Mouse (Mus musculus) megakaryocyte, embryonic 14.5 days (primary cell): ENCODE data around the gene Slc22a14. TPM values are rescaled to one million over a fixed set of nuclear protein-coding genes. Genes with fewer than 3 reads are reported as not detected.
"Not testable (repeated sequence)": the region's sequence is repeated elsewhere in the genome, so short reads cannot be mapped to it uniquely, and the experiment has no call there.

ENCODE experiments used
- H3K27me3 ChIP-seq: replicated peaks from 2 replicates; pipeline ENCODE3; 2012; ENCODE audit warnings: inconsistent platforms
- H3K36me3 ChIP-seq: replicated peaks from 2 replicates; pipeline ENCODE3; 2012; ENCODE audit warnings: low read length, inconsistent platforms, mixed read lengths
- H3K4me1 ChIP-seq: 2 replicates; pipeline ENCODE4 v1.6.1; 2012; ENCODE audit warnings: inconsistent platforms
- H3K4me3 ChIP-seq: replicated peaks from 2 replicates; pipeline ENCODE3; 2012; ENCODE audit warnings: moderate library complexity, mild to moderate bottlenecking, inconsistent platforms
- H3K9me3 ChIP-seq: 2 replicates; pipeline ENCODE4 v1.6.1; 2012; ENCODE audit warnings: inconsistent platforms
- FLI1 ChIP-seq: IDR thresholded peaks from 2 replicates; pipeline ENCODE4 v1.6.1; 2012; ENCODE audit warnings: low read length, inconsistent platforms, mixed read lengths
- GATA1 ChIP-seq: IDR thresholded peaks from 3 replicates; pipeline ENCODE4 v1.6.1; 2012; ENCODE audit warnings: mixed read lengths, low read length, inconsistent platforms, borderline replicate concordance
- polyA plus RNA-seq: library from polyadenylated mRNA; stranded (reverse); fragments of >175 nt; gene quantifications from 2 replicates; pipeline ENCODE4 v1.2.3, GENCODE M21; 2012; ENCODE audit warnings: low replicate concordance; ENCODE audit not compliant: insufficient read depth

Slc22a14 gene
- polyA plus RNA-seq, 1 experiment = not detected

DNA sequence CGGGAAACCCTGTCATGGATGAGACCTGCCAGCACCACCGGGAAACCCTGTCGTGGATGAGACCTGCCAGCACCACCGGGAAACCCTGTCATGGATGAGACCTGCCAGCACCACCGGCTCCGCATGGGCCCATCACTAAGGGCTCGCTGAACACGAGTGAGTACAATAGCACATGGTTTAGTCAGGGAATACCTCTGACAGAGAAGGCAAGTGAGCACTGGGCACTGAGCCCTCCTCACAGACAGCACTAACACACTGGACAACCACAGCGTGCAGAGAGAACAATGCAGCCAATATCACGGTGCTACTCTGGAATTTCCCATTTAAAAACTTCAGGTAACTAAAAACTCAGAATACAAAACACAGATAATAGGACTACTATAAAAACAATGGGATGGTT is 52.3 kb downstream of the Slc22a14 start:
- no peak for TF ChIP-seq GATA1
- TF ChIP-seq FLI1 = no peak
- peaks cover 71% of the 10 kb centered on the region for H3K4me1 ChIP-seq
- peaks cover 23% of the 10 kb centered on the region for H3K36me3 ChIP-seq
- no peaks in the 10 kb centered on the region for H3K9me3 ChIP-seq
- peak overlapping the region; percentile 7 for H3K4me3 ChIP-seq
- H3K27me3 ChIP-seq = no peaks in the 10 kb centered on the region

DNA sequence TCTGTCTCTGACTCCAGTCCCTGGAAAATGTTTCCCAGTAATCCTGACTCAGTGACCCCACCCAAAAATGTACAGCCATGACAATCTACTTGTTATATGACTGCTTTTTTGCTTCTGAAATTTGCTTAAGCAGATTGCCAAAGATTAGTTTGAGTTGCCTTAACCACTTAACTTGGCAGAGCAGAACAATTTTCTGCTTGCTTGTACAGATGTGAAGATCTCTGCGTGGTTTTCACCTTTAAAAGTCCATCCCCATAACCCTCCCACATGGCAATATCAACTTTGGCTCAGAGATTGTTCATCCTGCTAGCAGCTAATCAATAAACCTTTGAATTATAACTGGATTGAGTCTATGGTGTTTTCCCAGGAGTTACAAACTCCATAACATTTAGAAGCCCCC is 56.3 kb downstream of the Slc22a14 start:
- no peaks in the 10 kb centered on the region for H3K9me3 ChIP-seq
- peaks cover 51% of the 10 kb centered on the region for H3K4me1 ChIP-seq
- H3K36me3 ChIP-seq = peaks cover 37% of the 10 kb centered on the region
- no peak overlapping the region for H3K4me3 ChIP-seq
- no peak for TF ChIP-seq GATA1
- TF ChIP-seq FLI1 = no peak
- H3K27me3 ChIP-seq = no peaks in the 10 kb centered on the region

DNA sequence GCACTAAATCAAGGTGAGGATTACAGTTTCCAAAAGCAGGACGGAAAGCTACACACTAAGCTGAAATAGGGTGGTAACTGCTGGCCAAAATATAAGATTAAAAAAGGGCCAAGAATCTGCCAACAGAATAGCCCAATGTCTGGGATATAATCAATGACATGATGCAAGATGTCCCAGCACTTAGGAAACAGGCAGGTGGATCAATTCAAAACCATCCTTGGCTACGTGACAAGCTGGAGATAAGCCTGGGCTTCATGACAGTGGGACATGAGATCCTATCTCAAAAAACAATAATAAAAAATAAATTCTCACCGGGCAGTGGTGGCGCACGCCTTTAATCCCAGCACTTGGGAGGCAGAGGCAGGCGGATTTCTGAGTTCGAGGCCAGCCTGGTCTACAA is 59.5 kb downstream of the Slc22a14 start:
- Histone ChIP-seq H3K27me3 (no peaks in the 10 kb centered on the region), H3K9me3 (no peaks in the 10 kb centered on the region), H3K36me3 (peaks cover 58% of the 10 kb centered on the region), H3K4me1 (peaks cover 27% of the 10 kb centered on the region), H3K4me3 (no peak overlapping the region)
- TF ChIP-seq FLI1 = no peak
- no peak for TF ChIP-seq GATA1

DNA sequence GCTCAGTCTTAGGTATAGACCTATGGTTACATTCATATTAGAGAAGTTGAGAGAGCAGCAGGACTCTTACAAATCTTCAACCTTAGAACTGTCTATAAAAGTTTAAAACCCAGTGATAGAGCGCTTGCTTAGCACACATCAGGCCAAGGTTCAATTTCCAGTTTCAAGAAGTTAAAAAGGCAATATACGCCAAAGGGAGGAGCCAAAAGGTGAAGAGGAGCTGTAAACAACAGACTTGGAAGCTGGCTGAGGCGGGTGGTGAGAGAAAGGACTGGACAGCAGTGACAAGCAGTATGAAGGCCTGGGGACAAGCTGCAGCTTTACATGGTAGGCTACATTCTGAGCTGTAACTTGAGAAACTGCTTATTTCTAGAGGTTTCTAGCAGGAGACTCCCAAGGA is 66.8 kb downstream of the Slc22a14 start:
- TF ChIP-seq GATA1 = no peak

DNA sequence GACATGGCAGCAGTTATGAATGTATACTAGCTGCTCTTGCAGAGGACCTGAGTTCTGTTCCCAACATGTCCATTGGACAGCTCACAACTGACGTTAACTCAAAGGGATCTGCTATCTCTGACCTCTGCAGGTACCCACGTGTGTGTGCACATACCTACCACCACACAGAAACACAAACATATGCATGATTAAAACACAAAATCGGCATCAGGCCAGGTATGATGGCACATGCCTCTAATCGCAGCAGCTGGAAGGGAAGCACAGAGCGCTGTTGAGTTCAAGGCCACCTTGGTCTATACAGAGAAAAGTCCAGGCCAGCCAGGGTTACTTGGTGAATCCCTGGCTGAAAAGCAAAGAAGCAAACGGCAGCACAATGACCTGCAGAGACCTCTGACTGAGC is 67.7 kb downstream of the Slc22a14 start:
- no peaks in the 10 kb centered on the region for H3K27me3 ChIP-seq
- 0 out of 2 replicates have a peak, but pooled peaks cover 13% of the 10 kb centered on the region for H3K4me1 ChIP-seq
- no peak for TF ChIP-seq FLI1
- TF ChIP-seq GATA1 = no peak
- H3K9me3 ChIP-seq = no peaks in the 10 kb centered on the region
- peaks cover 88% of the 10 kb centered on the region for H3K36me3 ChIP-seq
- H3K4me3 ChIP-seq = no peak overlapping the region

More for the DNA sequence above, 66.8 kb downstream of the Slc22a14 start:
- Histone ChIP-seq H3K4me1 (0 out of 2 replicates have a peak, but pooled peaks cover 13% of the 10 kb centered on the region), H3K9me3 (no peaks in the 10 kb centered on the region), H3K4me3 (no peak overlapping the region), H3K36me3 (peaks cover 92% of the 10 kb centered on the region), H3K27me3 (no peaks in the 10 kb centered on the region)

DNA sequence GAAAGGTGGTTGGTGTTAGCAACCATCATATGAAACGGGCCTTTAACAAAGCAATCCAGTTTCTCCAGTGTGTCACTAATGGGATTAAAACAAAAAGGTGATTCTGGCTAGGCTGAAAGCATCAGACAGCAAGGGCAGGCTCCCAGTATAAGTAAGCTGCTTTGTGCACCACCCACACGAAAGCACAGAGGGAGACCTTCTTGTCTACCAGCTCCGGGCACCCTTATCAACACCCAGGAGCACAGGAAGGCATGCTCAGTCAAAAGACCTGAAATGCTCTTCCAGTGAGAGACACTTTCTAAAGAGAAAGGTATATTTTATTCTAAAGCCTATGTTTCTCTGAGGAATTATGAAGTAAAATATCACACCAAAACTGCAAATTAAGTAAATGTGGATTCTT is 74.6 kb downstream of the Slc22a14 start:
- peaks cover 81% of the 10 kb centered on the region for H3K36me3 ChIP-seq
- H3K27me3 ChIP-seq = no peaks in the 10 kb centered on the region
- H3K4me1 ChIP-seq = peaks cover 21% of the 10 kb centered on the region
- no peaks in the 10 kb centered on the region for H3K9me3 ChIP-seq
- TF ChIP-seq FLI1 = no peak
- TF ChIP-seq GATA1 = no peak
- H3K4me3 ChIP-seq = no peak overlapping the region

DNA sequence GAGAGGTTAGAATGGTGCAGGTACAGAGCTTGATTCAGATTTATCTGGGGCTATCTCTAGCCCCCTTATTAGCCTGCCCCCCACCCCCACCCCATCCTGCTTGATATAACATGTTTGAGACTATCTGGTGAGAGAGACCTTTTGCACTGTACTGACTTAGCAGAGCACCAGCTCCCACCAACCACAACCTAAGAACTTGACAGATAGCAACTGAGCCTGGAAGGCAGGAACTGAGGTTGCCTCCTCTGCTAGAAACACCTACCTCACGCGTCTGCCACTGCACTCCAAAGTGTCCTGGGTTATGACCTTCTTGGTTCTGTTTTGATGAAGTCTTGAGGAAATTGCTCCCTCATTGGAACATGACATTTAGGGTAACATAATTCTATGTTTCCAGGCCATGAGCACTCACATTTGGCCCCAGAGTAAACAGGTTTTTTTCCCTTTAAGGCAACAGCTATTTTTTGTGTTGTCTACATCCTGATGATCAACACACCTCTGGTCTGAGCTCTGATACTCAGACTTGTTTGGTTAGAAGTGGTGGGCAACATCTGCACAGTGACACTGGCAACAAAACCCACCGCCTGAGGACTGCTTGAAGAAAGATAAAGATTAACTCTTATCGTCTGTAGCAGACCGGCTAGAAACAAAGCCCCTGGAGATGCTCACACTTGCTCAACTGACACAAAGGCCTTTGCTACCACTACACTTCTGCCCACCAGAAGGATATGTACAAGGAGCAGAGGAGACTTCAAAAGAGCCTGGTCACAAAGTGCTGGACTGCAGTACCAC is 84.3 kb downstream of the Slc22a14 start:
- H3K36me3 ChIP-seq = peaks cover 88% of the 10 kb centered on the region
- no peaks in the 10 kb centered on the region for H3K27me3 ChIP-seq

DNA sequence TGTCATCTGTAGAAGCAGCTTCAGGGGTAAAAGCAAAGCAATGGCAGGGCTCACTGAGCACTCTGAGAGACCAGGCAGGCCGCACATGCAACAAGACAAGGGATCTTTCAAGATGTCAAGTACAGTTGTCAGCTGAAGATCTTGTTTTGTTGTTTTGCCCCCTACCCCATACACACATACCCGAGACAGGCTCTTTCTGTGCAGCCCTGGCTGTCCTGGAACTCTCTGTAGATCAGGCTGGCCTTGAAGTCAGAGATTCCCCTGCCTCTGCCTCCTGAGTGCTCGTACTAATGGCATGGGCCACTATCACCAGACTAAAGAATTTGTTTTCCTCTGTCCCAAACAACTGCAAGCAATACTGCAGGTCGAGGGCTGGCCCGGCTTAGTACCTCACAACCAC is 87.3 kb downstream of the Slc22a14 start:
- TF ChIP-seq FLI1 (no peak), GATA1 (no peak)
- 0 out of 2 replicates have a peak, but pooled peaks cover 6% of the 10 kb centered on the region for H3K4me1 ChIP-seq
- H3K36me3 ChIP-seq = peaks cover 68% of the 10 kb centered on the region
- no peaks in the 10 kb centered on the region for H3K27me3 ChIP-seq
- no peak overlapping the region for H3K4me3 ChIP-seq
- no peaks in the 10 kb centered on the region for H3K9me3 ChIP-seq

More for the DNA sequence above, 84.3 kb downstream of the Slc22a14 start:
- H3K9me3 ChIP-seq = no peaks in the 10 kb centered on the region
- peaks cover 7% of the 10 kb centered on the region; the same call in 1 of the 2 replicates for H3K4me1 ChIP-seq
- no peak overlapping the region for H3K4me3 ChIP-seq
- no peak for TF ChIP-seq FLI1
- TF ChIP-seq GATA1 = no peak

DNA sequence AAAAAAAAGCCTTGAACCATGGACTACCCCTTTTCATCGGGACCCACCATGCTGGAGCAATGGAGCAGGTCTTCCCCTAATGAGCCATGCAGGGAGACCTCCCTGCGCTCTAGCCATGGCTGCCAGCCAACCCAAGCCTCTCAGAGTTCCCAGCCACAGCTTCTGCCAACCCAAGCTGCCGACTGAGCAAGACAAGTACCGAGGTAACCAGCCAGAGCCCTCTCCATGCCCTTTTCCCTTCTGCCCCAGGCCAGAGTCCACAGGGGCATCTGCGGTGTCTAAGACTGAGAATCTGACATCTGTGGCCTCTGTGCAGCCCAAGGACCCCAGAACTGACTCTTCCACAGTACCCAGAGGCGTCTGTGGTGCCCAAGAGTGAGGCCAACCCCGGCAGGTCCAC is 89.0 kb downstream of the Slc22a14 start:
- H3K27me3 ChIP-seq = no peaks in the 10 kb centered on the region
- H3K4me1 ChIP-seq = peaks cover 6% of the 10 kb centered on the region; the same call in 1 of the 2 replicates
- peaks cover 68% of the 10 kb centered on the region for H3K36me3 ChIP-seq
- H3K9me3 ChIP-seq = no peaks in the 10 kb centered on the region
- TF ChIP-seq GATA1 (no peak), FLI1 (no peak)
- H3K4me3 ChIP-seq = no peak overlapping the region

DNA sequence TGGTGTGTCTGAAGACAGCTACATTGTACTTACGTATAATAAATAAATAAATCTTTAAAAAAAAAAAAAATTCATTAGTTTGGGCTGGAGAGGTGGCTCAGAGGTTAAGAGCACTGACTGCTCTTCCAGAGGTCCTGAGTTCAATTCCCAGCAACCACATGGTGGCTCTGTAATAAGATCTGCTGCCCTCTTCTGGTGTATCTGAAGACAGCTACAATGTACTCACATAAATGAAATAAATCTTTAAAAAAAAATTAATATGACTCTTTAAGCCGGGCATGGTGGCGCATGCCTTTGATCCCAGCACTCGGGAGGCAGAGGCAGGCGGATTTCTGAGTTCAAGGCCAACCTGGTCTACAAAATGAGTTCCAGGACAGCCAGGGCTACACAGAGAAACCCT is 90.5 kb downstream of the Slc22a14 start:
- peaks cover 70% of the 10 kb centered on the region for H3K36me3 ChIP-seq

DNA sequence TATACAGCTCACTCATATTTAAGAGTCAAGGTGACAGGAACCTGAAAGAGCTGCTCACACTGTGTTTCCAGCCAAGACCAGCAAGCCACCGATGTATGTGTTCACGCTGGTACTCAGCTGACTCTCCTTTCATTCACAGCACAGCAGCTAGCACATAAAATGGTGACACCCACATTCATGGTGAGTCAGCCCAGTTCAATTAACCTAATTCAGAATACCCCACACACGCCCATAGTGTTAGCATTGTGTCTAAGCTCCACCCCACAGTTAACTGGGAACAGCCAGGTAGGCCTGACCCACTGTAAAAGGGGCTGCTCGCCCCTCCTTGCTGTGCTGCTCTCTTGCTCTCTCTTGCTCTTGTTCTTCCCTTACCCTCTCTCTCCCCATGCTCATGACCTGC is 93.9 kb downstream of the Slc22a14 start:
- Histone ChIP-seq H3K27me3 (no peaks in the 10 kb centered on the region), H3K4me3 (no peak overlapping the region), H3K36me3 (peaks cover 76% of the 10 kb centered on the region), H3K9me3 (no peaks in the 10 kb centered on the region), H3K4me1 (peaks cover 6% of the 10 kb centered on the region; the same call in 1 of the 2 replicates)
- TF ChIP-seq GATA1 = no peak
- TF ChIP-seq FLI1 = no peak

More for the DNA sequence above, 90.5 kb downstream of the Slc22a14 start:
- H3K4me1 ChIP-seq, H3K27me3 ChIP-seq, H3K4me3 ChIP-seq, H3K9me3 ChIP-seq: not testable (repeated sequence)
